Mouse (Mus musculus) forebrain, embryonic 11.5 days (tissue): ENCODE data around the gene Lrrc8d. TPM values are rescaled to one million over a fixed set of nuclear protein-coding genes. Genes with fewer than 3 reads are reported as not detected.

Experiments used
- ATAC-seq: fragments of 200-750 bp; cut with Nextera tagmentation; replicated peaks from 2 replicates; pipeline ENCODE4 v1.8.0; 2017; ENCODE audit warnings: moderate TSS enrichment; ENCODE audit not compliant: low FRiP score
- DNase-seq: peaks from one replicate; pipeline ENCODE4 v3.0.0-alpha.2; 2017; ENCODE audit warnings: low spot score
- H3K27ac ChIP-seq: fragments of 300-500 bp; sonication (generic); 2 replicates; pipeline ENCODE4 v1.5.1; 2014; ENCODE audit warnings: low read depth, low read length
- H3K27me3 ChIP-seq: fragments of 300-500 bp; sonication (generic); 2 replicates; pipeline ENCODE4 v1.6.1; 2014; ENCODE audit warnings: mild to moderate bottlenecking, low read length, mixed read lengths; ENCODE audit not compliant: control insufficient read depth, insufficient read depth
- H3K36me3 ChIP-seq: fragments of 300-500 bp; sonication (generic); 2 replicates; pipeline ENCODE4 v1.6.1; 2014; ENCODE audit warnings: mild to moderate bottlenecking, low read length, moderate library complexity, mixed read lengths; ENCODE audit not compliant: control insufficient read depth, insufficient read depth
- H3K4me1 ChIP-seq: fragments of 300-500 bp; sonication (generic); replicated peaks from 2 replicates; pipeline ENCODE4 v1.6.1; 2014; ENCODE audit warnings: low read length, mixed read lengths; ENCODE audit not compliant: control insufficient read depth, insufficient read depth
- H3K4me2 ChIP-seq: fragments of 300-500 bp; sonication (generic); 2 replicates; pipeline ENCODE4 v1.6.1; 2014; ENCODE audit warnings: low read depth, mild to moderate bottlenecking, low read length, moderate library complexity, mixed read lengths; ENCODE audit not compliant: severe bottlenecking
- H3K4me3 ChIP-seq: fragments of 300-500 bp; sonication (generic); 2 replicates; pipeline ENCODE4 v1.5.1; 2014; ENCODE audit warnings: low read depth, low read length
- H3K9ac ChIP-seq: fragments of 300-500 bp; sonication (generic); 2 replicates; pipeline ENCODE4 v1.6.1; 2014; ENCODE audit warnings: low read length
- H3K9me3 ChIP-seq: fragments of 300-500 bp; sonication (generic); 2 replicates; pipeline ENCODE4 v1.6.1; 2016; ENCODE audit warnings: low read length, mixed read lengths; ENCODE audit not compliant: control insufficient read depth
- WGBS: fragments of 180-500 bp; shearing (Covaris S2); extraction: QIAGEN DNeasy Blood & Tissue Kit; methylation state at CpG from one replicate; pipeline ENCODE4 v1.1.7; 2014; 5-methylcytosine and 5-hydroxymethylcytosine counted together
- polyA plus RNA-seq: library from polyadenylated mRNA; unstranded; fragments of >200 nt; fragmentation: Nextera tagmentation; extraction: Ambion mirVana; gene quantifications from 2 replicates; pipeline ENCODE4 v1.2.1, GENCODE M21; 2014

The Lrrc8d gene
- polyA plus RNA-seq, 1 experiment from 2014 or later, result 28.9 TPM

DNA sequence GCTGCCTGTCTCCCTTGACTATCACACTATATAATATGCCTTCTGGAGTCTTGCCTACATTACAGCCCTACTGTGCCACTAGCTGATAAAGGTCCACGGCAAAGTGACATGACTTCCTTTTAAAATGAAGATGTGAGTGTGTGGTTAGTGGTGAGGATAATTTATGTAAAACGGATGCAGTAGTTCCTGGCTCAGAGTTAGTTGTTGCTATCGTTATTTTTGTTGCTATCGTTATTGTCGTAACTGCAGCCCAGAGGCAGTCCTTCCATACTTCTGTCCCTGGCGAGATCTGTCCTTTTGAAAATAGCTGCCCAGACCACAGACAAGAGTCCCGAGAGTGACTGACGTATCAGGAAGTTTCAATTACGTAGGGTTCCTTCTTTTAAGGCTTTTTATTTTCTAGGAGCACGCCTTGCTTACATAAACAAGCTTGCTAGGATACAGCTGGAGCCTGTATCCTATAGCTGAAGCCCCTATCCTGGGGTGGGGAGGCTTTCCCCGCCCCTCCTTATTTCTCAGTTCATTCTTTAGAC is 18.4 kb downstream of the Lrrc8d start:
- no peak for DNase-seq
- H3K27me3 ChIP-seq, result no peaks in the 10 kb centered on the region
- H3K27ac ChIP-seq, result no peak overlapping the region
- H3K4me2 ChIP-seq, result no peak overlapping the region
- no peaks in the 10 kb centered on the region for H3K9me3 ChIP-seq
- peaks cover 15% of the 10 kb centered on the region; the same call in 1 of the 2 replicates for H3K4me1 ChIP-seq
- 78% methylated on average over 11 of the region's 11 CpGs for WGBS
- H3K4me3 ChIP-seq, result no peak overlapping the region
- no peak for ATAC-seq
- no peak overlapping the region for H3K9ac ChIP-seq
- H3K36me3 ChIP-seq, result no peaks in the 10 kb centered on the region

DNA sequence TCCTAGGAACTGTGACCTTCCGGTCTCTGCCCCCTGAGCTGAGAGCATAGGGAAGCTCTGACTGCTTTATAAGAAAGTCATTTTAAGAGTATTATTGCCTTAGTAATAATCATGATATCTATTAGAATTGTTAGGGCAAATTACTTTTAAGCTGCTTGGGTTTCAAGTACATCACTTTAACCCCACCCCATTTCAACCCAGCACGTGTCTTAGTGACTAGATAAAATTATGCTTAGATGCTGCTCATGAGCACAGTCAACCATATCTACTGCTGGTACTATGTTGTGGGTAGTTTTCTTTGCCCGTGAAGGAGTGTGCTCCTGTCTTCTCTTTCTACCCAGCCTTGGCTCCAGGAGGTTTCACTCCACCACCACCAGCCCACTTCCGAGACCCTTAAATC is 21.5 kb downstream of the Lrrc8d start:
- H3K9me3 ChIP-seq, result no peaks in the 10 kb centered on the region
- H3K4me2 ChIP-seq, result no peak overlapping the region
- WGBS, result 90% methylated on average over 4 of the region's 4 CpGs
- ATAC-seq, result no peak
- no peaks in the 10 kb centered on the region; the same call in 1 of the 2 replicates for H3K36me3 ChIP-seq
- H3K27me3 ChIP-seq, result no peaks in the 10 kb centered on the region
- DNase-seq, result no peak
- no peak overlapping the region for H3K4me3 ChIP-seq
- H3K27ac ChIP-seq, result no peak overlapping the region
- H3K9ac ChIP-seq, result no peak overlapping the region
- H3K4me1 ChIP-seq, result peaks cover 5% of the 10 kb centered on the region; the same call in 1 of the 2 replicates

DNA sequence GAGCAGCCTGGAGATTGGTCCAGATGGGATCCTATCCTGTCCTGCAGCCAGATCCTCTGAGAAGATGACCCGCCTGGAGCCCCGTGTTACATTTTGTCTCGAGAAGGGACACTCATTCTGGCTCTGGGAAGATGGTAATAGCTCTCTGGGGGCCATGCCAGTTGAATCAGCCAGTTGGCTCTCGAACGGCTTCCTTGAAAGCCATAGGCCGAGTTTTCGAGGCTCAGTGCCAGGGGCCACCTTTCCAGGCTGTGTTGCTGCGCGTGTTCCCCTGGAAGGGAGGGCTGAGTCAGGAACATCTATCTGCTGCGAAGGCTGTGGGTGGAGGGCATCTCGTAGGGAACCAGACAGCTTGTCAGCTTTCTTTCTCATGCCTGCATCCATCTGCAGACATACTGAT is 23.0 kb downstream of the Lrrc8d start:
- H3K4me2 ChIP-seq, result no peak overlapping the region
- WGBS, result 95% methylated on average over 11 of the region's 11 CpGs
- no peaks in the 10 kb centered on the region for H3K27me3 ChIP-seq
- no peaks in the 10 kb centered on the region for H3K9me3 ChIP-seq
- no peaks in the 10 kb centered on the region for H3K4me1 ChIP-seq
- H3K9ac ChIP-seq, result no peak overlapping the region
- ATAC-seq, result no peak
- DNase-seq, result no peak
- H3K4me3 ChIP-seq, result no peak overlapping the region
- no peaks in the 10 kb centered on the region; the same call in 1 of the 2 replicates for H3K36me3 ChIP-seq
- H3K27ac ChIP-seq, result no peak overlapping the region

DNA sequence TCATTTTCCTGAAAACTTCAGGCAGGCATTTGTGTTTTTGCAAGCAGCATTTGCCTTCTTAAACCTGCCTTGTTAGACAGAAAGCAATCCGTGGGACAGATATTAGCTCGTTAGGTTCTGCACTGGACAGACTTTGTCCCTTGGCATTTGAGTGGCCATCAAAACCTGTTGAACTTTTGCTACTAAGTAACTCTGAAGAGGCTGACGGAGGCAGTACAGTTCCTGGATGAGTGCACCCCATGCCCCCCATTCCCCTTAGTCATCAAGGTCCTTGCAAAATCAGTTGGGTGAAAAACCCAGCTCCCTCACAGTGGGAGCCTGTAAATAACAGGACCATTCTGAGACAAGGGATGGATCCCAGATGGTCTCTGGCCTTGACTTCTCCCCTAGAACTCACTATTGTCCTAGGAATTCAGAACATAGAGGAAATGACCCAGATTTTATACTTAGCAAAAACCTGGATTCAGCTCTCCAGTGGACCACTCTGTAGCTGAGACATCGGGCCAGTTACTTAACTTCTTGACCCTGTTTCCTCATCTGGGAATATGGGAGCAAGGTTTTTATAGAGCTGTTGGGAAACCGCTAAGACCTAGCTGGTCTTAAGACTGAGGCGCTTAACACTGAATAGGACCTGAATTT is 30.5 kb downstream of the Lrrc8d start:
- no peaks in the 10 kb centered on the region for H3K9me3 ChIP-seq
- no peak overlapping the region for H3K4me2 ChIP-seq
- H3K36me3 ChIP-seq, result no peaks in the 10 kb centered on the region
- WGBS, result 86% methylated on average over 6 of the region's 6 CpGs
- H3K27ac ChIP-seq, result no peak overlapping the region
- no peaks in the 10 kb centered on the region for H3K27me3 ChIP-seq
- DNase-seq (no peak), ATAC-seq (no peak)
- no peak overlapping the region for H3K4me3 ChIP-seq
- peaks cover 11% of the 10 kb centered on the region; the same call in 1 of the 2 replicates for H3K4me1 ChIP-seq
- H3K9ac ChIP-seq, result no peak overlapping the region

DNA sequence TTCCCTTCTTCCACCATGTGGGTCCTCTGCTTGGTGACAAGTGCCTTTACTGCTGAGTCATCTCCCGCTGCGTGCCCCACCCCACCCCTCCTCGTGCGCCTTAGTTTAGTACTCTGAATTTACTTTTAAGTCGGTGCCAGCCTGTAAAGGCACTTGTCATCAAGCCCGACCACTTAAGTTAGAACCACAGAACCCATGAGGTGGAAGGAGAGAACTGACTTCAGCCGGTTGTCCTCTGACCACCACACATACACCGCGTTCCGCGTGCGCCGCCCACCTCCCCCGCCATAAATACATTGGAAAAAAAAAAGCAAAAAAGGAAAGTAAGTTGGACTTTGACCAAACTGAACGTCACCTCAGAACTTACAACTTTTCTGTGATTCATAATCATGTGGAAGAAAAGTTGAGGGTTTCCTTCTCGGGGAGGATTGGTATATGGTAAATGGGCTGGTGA is 31.4 kb downstream of the Lrrc8d start:
- no peaks in the 10 kb centered on the region for H3K36me3 ChIP-seq
- peaks cover 11% of the 10 kb centered on the region; the same call in 1 of the 2 replicates for H3K4me1 ChIP-seq
- H3K9ac ChIP-seq, result no peak overlapping the region
- DNase-seq, result no peak
- WGBS, result 38% methylated on average over 16 of the region's 16 CpGs
- 0 out of 2 replicates have a peak overlapping the region, but pooled peaks have one; percentile 31 for H3K4me3 ChIP-seq
- H3K4me2 ChIP-seq, result peak overlapping the region; percentile 69; the same call in 1 of the 2 replicates
- no peaks in the 10 kb centered on the region for H3K27me3 ChIP-seq
- no peak for ATAC-seq
- H3K9me3 ChIP-seq, result no peaks in the 10 kb centered on the region
- no peak overlapping the region for H3K27ac ChIP-seq

DNA sequence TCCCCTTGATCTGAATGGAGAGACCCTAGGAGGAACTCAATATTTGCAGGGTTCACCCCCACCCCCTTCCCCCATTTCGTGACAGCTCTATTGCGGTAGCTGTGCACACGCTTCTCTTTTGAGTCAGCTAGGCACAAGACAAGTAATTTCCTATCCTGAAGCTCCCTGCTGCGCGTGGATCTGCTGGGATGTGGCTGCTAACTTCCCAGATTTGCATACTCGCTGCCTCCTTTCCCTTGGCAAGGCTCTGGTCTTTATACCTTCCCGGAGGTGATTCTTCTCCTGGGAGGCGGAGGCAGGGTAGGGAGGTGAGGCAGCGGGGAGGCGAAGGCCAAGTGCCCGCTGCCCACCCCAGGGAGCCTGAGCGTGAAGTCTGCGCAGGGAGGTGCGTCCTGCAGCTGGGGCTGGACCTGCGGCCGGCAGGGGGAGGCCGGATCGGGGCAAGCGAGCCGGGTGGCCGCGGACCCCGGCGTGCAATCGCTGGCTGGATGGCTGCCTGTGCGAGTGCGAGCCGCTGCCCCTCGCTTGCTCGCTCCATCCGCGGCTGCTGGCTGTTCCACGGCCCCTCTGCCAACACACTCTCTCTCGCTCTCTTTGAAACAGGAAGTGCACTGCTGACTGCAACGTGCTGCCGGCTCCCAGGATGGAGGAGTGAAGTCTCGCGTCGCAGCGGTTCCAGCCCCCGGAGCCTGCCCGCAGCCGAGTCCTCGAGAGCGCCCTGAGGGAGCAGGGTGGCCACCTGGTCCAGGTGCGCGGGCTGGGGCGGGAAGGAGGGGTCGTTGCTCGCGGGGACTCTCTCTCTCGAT is 32.1 kb downstream of the Lrrc8d start:
- 6% methylated on average over 52 of the region's 52 CpGs for WGBS
- ATAC-seq, result peak; percentile 77
- DNase-seq, result peak; percentile 74
- Histone ChIP-seq H3K4me1 (peaks cover 11% of the 10 kb centered on the region; the same call in 1 of the 2 replicates), H3K4me3 (peak overlapping the region; percentile 31), H3K36me3 (no peaks in the 10 kb centered on the region), H3K9me3 (no peaks in the 10 kb centered on the region), H3K4me2 (peak overlapping the region; percentile 69), H3K27me3 (no peaks in the 10 kb centered on the region), H3K9ac (peak overlapping the region; percentile 61), H3K27ac (no peak overlapping the region)

DNA sequence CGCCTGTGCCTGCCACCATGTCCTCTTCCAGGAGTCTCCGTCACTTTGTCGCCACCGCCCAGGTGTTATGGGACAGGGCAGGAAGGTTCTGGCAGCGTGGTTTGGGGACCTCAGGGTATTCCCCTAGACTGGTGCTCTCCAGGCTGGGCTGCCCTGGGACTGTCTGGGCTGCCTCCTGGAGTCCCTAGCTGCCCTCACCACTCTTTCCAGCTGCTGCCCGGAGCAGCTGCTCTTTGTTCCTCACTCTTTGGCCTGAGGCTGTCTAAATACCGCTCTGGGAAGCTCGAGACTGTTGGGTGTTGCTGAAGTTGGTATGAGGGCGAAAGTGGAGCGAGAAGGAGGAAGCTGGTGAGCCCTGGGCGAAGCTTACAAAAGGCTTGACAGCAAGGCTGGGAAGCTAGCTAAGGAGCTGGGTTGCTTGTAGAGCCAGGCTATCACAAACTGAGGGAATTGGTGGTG is 32.7 kb downstream of the Lrrc8d start:
- Histone ChIP-seq H3K27ac (no peak overlapping the region), H3K36me3 (no peaks in the 10 kb centered on the region), H3K4me3 (peak overlapping the region; percentile 31), H3K4me1 (peaks cover 11% of the 10 kb centered on the region; the same call in 1 of the 2 replicates), H3K9ac (peak overlapping the region; percentile 61), H3K9me3 (no peaks in the 10 kb centered on the region), H3K4me2 (peak overlapping the region; percentile 69), H3K27me3 (no peaks in the 10 kb centered on the region)
- 46% methylated on average over 11 of the region's 11 CpGs for WGBS
- no peak for DNase-seq
- ATAC-seq, result peak; percentile 46

DNA sequence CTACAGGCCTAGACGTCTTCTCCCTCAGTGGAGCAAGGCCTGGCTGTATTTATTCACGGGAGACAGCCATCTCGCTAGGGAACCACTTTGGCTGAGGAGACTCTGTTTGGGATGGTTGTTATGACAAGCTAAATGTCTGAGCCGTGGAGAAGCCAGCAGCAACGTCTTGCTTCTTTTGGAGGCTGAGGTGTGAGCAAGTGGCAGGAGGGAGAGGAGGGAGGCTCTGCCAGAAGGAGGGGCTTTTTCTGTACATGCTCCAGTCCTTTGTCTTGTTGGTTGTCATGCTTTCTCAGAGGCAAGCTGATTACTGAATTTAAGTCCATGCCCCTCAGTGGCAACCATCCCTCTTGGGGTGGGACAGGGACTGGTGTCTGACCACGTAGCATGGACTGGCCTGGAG is 33.5 kb downstream of the Lrrc8d start:
- no peak overlapping the region for H3K4me2 ChIP-seq
- WGBS, result 74% methylated on average over 6 of the region's 6 CpGs
- peaks cover 11% of the 10 kb centered on the region; the same call in 1 of the 2 replicates for H3K4me1 ChIP-seq
- no peaks in the 10 kb centered on the region for H3K27me3 ChIP-seq
- no peak overlapping the region for H3K9ac ChIP-seq
- H3K4me3 ChIP-seq, result no peak overlapping the region
- no peak for ATAC-seq
- no peak for DNase-seq
- no peaks in the 10 kb centered on the region for H3K36me3 ChIP-seq
- H3K9me3 ChIP-seq, result no peaks in the 10 kb centered on the region
- no peak overlapping the region for H3K27ac ChIP-seq
